Mouse (Mus musculus) spleen, postnatal 14 days (tissue): ENCODE results near the gene Ccdc87.
"Not testable (repeated sequence)": the region's sequence is repeated elsewhere in the genome, so short reads cannot be mapped to it uniquely, and the experiment has no call there.

ENCODE experiments used
- DNase-seq, 2 experiments: peaks; one replicate each; pipeline ENCODE4 v3.0.0; 2021 to 2022; ENCODE audit warnings: low spot score in 2 of 2

Ccdc87 gene

DNA sequence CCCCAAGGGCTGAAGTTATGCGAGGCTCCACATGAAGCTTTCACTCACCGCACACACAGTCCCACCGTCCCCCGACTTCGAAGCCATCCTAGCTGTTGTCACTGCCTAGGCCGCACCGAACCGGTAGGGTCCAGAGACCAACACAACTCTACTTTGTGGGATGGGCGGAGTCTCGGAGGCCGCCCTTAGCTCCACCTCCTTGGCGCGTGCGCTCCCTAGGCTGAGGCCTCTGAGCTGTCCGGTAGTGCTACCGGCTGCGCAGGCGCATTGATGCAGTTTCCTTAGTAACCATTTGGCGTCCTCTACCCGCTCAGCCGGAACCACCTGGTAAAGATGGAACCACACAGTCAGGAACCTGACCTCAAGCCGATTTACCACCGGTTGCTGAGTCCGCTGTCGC, at the start of gene Ccdc87, which contains the start of gene Ccs:
Ccdc87 (plus strand) TSS at position 218 of the 400 bp plus-strand sequence.
Ccs (minus strand) TSS at position 184 of the 400 bp plus-strand sequence.
- DNase-seq: peak; percentile 90 to 91

GRCm38 (mm10) chr19:4793281-4793830, 45.8 kb upstream of the Ccdc87 start:
- no peak for DNase-seq

DNA sequence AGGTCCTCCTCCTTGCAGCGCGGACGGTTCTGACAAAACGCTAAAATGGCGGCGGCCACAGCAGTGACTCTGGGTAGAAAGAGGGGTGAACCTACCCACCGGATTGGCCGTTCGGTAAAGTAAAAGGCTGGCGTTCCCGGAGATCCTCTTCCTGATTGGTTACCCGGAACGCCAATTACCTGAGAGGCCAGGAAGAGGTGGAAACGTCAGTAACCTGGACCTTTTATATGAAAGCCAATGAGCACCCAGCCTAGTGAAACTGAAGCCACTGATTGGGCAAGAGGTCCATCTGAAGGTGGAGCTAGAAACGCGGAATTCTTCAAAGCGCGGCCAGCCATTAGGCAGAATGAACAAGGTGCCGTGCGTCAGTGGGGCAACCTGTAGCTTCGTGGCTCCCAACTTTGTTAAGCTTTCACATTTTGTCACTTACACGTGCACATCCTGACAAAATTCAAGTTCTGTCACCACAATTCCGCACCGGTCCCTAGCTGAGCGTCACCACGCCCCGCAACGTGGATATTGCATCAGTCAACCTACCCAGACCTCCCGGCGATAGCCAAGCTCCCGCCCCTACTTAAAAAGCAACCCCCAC, 45.2 kb upstream of the Ccdc87 start, which contains the start of gene Rbm4:
Rbm4 (minus strand) TSS at position 71 of the 592 bp plus-strand sequence.
- DNase-seq: peak; percentile 91 to 94

GRCm38 (mm10) chr19:4795929-4796328, 43.2 kb upstream of the Ccdc87 start:
- DNase-seq: no peak

GRCm38 (mm10) chr19:4797846-4798245, 41.3 kb upstream of the Ccdc87 start:
- no peak for DNase-seq

- DNase-seq: no peak
Observed at GRCm38 (mm10) chr19:4799083-4799482, 40.1 kb upstream of the Ccdc87 start.

DNA sequence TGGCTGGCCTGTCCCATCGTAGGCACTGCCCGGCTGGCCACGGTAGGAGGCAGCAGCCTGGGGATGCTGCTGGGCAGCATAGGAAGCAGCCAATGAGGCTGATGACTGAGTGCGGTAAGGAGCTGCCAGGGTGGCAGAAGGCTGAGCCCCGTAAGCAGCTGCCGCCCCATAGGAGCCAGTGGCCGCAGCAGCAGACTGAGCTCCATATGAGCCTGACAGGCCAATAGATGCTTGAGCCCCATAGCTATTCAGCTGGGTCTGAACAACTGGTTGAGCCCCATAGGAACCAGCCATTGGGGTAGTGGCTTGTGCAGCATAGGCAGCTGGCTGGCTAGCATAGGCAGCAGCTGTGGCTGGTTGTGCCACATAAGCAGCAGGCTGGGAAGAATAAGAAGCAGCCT, 36.5 kb upstream of the Ccdc87 start:
- no peak for DNase-seq

DNA sequence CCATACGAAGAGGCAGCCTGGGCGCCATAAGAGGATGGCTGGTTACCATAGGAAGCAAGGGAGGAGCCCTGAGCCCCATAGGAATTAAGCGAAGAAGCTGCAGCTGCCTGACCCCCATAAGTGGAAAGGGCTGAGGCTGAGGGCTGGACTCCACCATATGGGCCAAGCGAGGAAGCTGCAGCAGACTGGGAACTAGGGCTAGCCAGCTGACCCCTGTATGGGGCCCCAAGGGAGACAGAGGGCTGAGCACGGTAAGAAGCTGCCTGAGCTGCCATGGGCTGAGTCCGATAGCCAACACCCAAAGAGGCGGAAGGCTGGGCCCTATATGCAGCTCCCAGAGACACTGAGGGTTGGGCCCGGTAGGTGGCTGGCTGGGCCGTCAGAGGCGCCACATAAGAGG, 35.9 kb upstream of the Ccdc87 start:
- no peak for DNase-seq

- DNase-seq: no peak
Observed at GRCm38 (mm10) chr19:4810309-4810708, 28.9 kb upstream of the Ccdc87 start.

- DNase-seq: no peak
Observed at GRCm38 (mm10) chr19:4810746-4811062, 28.5 kb upstream of the Ccdc87 start.

- DNase-seq: peak; percentile 94
Observed at GRCm38 (mm10) chr19:4811063-4811908, 27.9 kb upstream of the Ccdc87 start, which contains the start of the genes Gm21992 and Rbm14. Gm21992 (minus strand) TSS chr19:4811612. Rbm14 (minus strand) TSS chr19:4811634.

DNA sequence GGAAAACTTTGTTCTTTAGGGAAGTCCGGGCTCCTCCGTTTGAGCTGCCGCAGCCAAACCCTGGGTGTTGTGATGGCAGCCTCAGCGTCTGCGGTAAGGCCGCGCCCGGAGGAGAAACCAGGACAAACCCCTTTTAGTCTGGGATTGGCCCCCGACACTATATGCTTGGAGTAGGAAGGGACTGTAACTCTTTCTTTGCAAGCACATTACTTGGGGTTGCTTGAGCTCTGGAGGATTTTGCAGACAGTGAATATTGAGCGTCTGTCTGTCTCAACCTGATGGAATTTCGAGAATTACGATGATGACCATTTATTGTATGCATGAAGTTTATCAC, 27.3 kb upstream of the Ccdc87 start:
- DNase-seq: no peak

- DNase-seq: not testable (repeated sequence)
Observed at GRCm38 (mm10) chr19:4812334-4812949, 26.7 kb upstream of the Ccdc87 start.

GRCm38 (mm10) chr19:4813015-4813414, 26.2 kb upstream of the Ccdc87 start:
- peak in 1 of 2 experiments; percentile 38 for DNase-seq

GRCm38 (mm10) chr19:4817182-4817835, 21.9 kb upstream of the Ccdc87 start:
- DNase-seq: no peak

- DNase-seq: no peak
Observed at GRCm38 (mm10) chr19:4820678-4821303, 18.4 kb upstream of the Ccdc87 start.

DNA sequence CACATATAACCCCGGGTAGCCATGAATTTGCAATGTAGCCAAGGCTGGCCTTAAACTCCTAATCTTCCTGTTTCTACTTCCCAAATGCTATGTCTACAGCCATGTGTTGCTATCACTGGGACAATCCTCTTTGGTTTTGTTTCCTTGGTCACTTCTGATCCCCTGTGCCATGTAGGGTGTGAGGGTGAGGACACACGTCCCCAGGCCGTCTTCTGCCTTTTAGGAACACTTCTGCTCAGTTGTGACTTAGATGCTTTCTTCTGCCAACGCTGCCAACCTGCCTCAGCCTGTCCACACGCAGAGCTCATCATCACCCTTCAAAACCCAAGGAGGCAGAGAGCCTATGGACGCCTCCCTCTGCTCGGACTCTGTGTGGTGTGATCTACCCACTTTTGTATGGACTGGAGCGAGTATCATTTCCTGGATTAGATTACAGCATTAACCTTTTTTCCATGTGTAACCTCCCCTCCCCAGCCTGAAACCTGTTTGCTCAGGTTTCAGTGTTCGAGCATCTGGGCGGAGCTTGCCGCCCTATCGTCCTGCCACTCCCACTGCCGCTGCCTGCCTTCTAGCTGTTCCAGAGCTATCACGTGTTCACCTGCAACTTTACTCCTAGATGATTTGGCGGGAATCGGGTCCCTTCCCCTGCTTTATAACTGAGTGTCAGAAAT, 10.6 kb upstream of the Ccdc87 start:
- DNase-seq: no peak

- no peak for DNase-seq
Observed at GRCm38 (mm10) chr19:4829156-4829555, 10.0 kb upstream of the Ccdc87 start.

DNA sequence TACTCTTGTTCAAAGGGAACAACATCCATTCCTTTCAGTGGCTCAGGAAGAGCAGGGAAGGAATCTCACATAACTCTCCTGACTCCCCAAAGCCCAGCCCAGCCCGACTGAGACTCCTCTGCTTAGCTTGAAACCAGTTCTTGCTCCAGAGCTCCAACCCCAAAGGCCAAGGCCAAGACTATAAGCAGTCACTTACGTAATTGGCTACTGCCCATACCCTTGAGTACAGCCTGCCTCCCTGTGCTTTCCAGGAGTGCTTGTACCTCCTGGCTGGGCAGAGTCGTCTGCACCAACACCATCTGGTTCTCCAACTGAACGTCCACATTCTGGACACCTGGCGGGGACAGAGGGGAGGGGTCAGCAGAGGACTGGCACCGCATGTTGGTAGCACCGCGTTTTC, 5.2 kb upstream of the Ccdc87 start:
- DNase-seq: no peak

DNA sequence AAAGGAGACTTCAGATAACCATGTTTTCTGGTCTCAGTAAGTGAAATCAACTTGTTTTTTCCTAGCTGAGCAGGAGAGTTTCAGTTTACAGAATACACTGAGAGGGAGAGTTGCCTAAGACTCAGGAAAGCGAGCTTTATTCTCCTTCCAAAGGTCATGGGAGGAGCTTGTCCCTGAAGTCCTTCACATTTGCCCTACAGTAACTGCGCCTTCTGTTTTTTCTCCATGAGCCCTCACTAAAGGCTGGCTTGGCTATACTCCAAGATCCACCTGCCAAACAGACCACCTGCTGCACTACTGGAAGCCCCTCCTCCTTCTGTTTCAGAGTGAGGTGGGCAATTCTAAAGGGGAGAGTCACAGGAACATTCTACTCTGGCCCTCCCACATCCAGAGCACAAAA, 3.1 kb upstream of the Ccdc87 start:
- DNase-seq: no peak

DNA sequence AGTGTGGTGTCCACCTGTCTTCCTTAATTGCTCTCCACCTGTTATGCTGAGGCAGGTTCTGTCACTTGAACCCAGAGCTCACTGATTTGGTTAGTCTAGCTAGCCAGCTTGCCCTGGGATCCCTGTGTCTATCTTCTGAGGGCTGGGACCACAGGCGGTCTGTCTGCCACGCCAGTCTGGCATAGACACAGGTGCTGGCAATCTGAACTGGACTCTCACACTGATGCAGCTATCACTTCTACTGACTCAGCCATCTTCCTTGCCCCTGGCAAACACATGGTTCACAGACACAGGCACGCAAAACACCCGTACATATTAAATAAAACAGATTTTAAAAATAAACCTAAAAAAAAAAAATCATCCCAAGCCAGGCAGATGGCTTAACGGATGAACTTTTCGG, 2.1 kb upstream of the Ccdc87 start:
- DNase-seq: no peak
